Mouse (Mus musculus) left cerebral cortex, postnatal 10 days (tissue): ENCODE measurements around the gene Slc25a1. TPM values are rescaled to one million over a fixed set of nuclear protein-coding genes. Genes with fewer than 3 reads are reported as not detected.

Experiments
- DNase-seq, 2 experiments: peaks; one replicate each; pipeline ENCODE4 v3.0.0; 2021 to 2022; ENCODE audit warnings: low spot score in 2 of 2, mixed read lengths in 1 of 2; ENCODE audit errors: extremely low spot score in 1 of 2
- intact Hi-C: fragments of 180-260 bp; cut with DNase I; formaldehyde crosslinking; loops from one replicate; pipeline ENCODE4 v1.15.1; 2025
- total RNA-seq, 2 experiments: library from RNA; stranded (reverse); gene quantifications; 2 replicates each; pipeline ENCODE4 v1.2.3; 2021

Slc25a1 gene
- total RNA-seq, 2 experiments from 2014 or later = 70.0 to 79.6 TPM

- intact Hi-C loops = no loop called here
- no peak for DNase-seq
These were observed 48.4 kb downstream of the Slc25a1 start for GRCm38 (mm10) chr16:17879571-17879970.

- intact Hi-C loops = no loop called here
- no peak for DNase-seq
These were observed 51.9 kb downstream of the Slc25a1 start for GRCm38 (mm10) chr16:17876096-17876495.

Other genes with a start within 250 kb of the Slc25a1 start
- gene Med15, start 195.3 kb downstream of the Slc25a1 start, total RNA-seq = 10 to 100 TPM; 65.0 to 70.2 TPM
- gene Klhl22, start 168.6 kb downstream of the Slc25a1 start, total RNA-seq = 100 to 1,000 TPM in 1 of 2 experiments, 10 to 100 TPM in 1; 96.5 to 101 TPM
- gene Scarf2, start 130.9 kb downstream of the Slc25a1 start, total RNA-seq = 1 to 10 TPM; 3.7 to 4.3 TPM
- 1 to 10 TPM; 4.9 to 5.1 TPM for gene B830017H08Rik, start 95.1 kb downstream of the Slc25a1 start, total RNA-seq
- gene Car15, start 89.9 kb downstream of the Slc25a1 start, total RNA-seq = 1 to 10 TPM; 8.2 to 8.4 TPM
- gene Gm20518, start 36.5 kb downstream of the Slc25a1 start, total RNA-seq = 1 to 10 TPM in 1 of 2 experiments, under 1 TPM in 1; 0.81 to 1.4 TPM
- not detected for gene Tssk1, start 34.0 kb downstream of the Slc25a1 start, total RNA-seq
- 100 to 1,000 TPM; 106 to 107 TPM for gene Dgcr2, start 29.7 kb downstream of the Slc25a1 start, total RNA-seq
- gene Tssk2, start 29.6 kb downstream of the Slc25a1 start, total RNA-seq = not detected
- gene Ess2, start 16.9 kb downstream of the Slc25a1 start, total RNA-seq = 10 to 100 TPM; 33.0 to 34.3 TPM
- gene Gsc2, start 13.2 kb downstream of the Slc25a1 start, total RNA-seq = not detected
- not detected for gene Vpreb2, start 52.2 kb upstream of the Slc25a1 start, total RNA-seq
- 100 to 1,000 TPM; 111 to 120 TPM for gene Dgcr6, start 124.6 kb upstream of the Slc25a1 start, total RNA-seq
- 10 to 100 TPM; 13.5 to 19.5 TPM for gene Prodh, start 162.0 kb upstream of the Slc25a1 start, total RNA-seq
- 10 to 100 TPM; 73.2 to 82.6 TPM for gene Rtn4r, start 199.4 kb upstream of the Slc25a1 start, total RNA-seq